ENCODE assay signal across 8 mouse cellular contexts in the genomic region with DNA sequence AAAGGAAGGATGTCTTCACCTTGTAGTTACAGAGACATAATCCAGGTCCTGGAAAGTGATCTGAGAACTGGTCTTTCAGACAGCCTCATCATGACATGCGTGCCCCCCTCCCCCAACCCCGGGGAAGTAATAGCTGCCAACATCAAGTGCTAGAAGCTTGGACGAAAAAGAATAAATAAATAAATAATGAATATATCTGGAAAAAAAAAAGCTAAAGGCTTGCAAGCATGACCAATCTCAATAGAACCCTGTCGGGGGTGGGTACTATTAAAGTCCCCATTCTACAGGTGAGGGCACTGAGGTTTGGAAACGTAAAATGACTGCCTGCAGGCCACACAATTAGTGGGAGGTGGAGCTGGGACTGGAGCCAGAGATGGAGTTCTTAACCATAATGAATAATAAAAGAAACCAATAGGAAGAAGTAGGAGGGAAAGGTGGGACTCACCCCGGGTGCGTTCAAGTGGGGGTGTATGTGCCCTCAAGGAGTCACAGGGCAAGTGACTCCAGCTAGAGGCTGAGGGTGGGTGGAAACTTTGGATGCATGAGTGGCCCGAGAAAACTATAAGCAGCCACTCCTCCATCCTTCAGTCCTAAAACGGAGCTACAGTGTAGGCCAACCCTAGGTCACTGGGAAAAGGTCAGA. TPM values are rescaled to one million over a fixed set of nuclear protein-coding genes. Genes with fewer than 3 reads are reported as not detected.
DNase-seq lines count a peak whose midpoint lies in the region; ATAC-seq and TF ChIP-seq lines count a peak whose summit lies in the region.

No protein-coding gene starts in this region.

- WGBS in forebrain, embryonic 14.5 days: 38% methylated on average over 9 of the region's 9 CpGs
- WGBS in kidney, adult 2 months: 24% methylated on average over 9 of the region's 9 CpGs

- DNase-seq in testis, postnatal 14 days (ENCODE audit: low spot score): no peak
- DNase-seq in forebrain, embryonic 14.5 days (ENCODE audit: low spot score): no peak
- DNase-seq in kidney, adult 2 months: peak; percentile 61
- peak; percentile 55 for DNase-seq in lung, postnatal 10 days
- no peak for DNase-seq in urinary bladder, postnatal 10 days (ENCODE audit: low spot score)
- DNase-seq in left cerebral cortex, adult 18-20 months (ENCODE audit: low spot score in 2 of 2): no peak
- DNase-seq in right cerebral cortex, adult 18-20 months: no peak

- H3K4me2 ChIP-seq in forebrain, embryonic 14.5 days (ENCODE audit: low read length): peak overlapping the region; percentile 70

- peak overlapping the region; percentile 83; the same call in 1 of the 2 replicates for H3K4me3 ChIP-seq in testis, adult 2 months (ENCODE audit: control insufficient read depth, low read depth, low read length)
- H3K4me3 ChIP-seq in forebrain, embryonic 14.5 days (ENCODE audit: low read depth, low read length): peak overlapping the region; percentile 70
- peak overlapping the region; percentile 90 for H3K4me3 ChIP-seq in kidney, adult 2 months (ENCODE audit: insufficient read depth, low read depth, low read length)

- no peak overlapping the region for H3K27ac ChIP-seq in testis, adult 2 months (ENCODE audit: control insufficient read depth, insufficient read depth, low read depth, low read length)
- H3K27ac ChIP-seq in forebrain, embryonic 14.5 days (ENCODE audit: low read depth, low read length): no peak overlapping the region
- peak overlapping the region; percentile 57 for H3K27ac ChIP-seq in kidney, adult 2 months (ENCODE audit: insufficient read depth, low read depth, low read length)

- ATAC-seq in forebrain, embryonic 14.5 days: no peak

- peaks cover 5% of the 10 kb centered on the region; the same call in 1 of the 2 replicates for H3K27me3 ChIP-seq in testis, adult 2 months (ENCODE audit: control insufficient read depth, insufficient read depth, low read length)
- H3K27me3 ChIP-seq in forebrain, embryonic 14.5 days (replicated peaks; ENCODE audit: control insufficient read depth, insufficient read depth, low read length): no peaks in the 10 kb centered on the region
- H3K27me3 ChIP-seq in kidney, adult 2 months (replicated peaks; ENCODE audit: control insufficient read depth, insufficient read depth, low read length): no peaks in the 10 kb centered on the region

- no peak for TF ChIP-seq POLR2A in testis, adult 2 months (IDR thresholded peaks at IDR 0.05; ENCODE audit: control insufficient read depth, low read depth, low read length)
- no peak for TF ChIP-seq POLR2A in kidney, adult 2 months (IDR thresholded peaks at IDR 0.05; ENCODE audit: low read depth, low read length)

- TF ChIP-seq CTCF in testis, adult 2 months (IDR thresholded peaks at IDR 0.05; ENCODE audit: control insufficient read depth, insufficient read depth, insufficient replicate concordance, low read depth, low read length): no peak
- no peak for TF ChIP-seq CTCF in kidney, adult 2 months (conservative IDR thresholded peaks at IDR 0.05; ENCODE audit: insufficient read depth, insufficient read length, low read depth, low read length)

- no peaks in the 10 kb centered on the region for H3K36me3 ChIP-seq in testis, adult 2 months (ENCODE audit: control insufficient read depth, insufficient read depth, low read length)
- peaks cover 3% of the 10 kb centered on the region; the same call in 1 of the 2 replicates for H3K36me3 ChIP-seq in forebrain, embryonic 14.5 days (ENCODE audit: control insufficient read depth, insufficient read depth, low read length)
- H3K36me3 ChIP-seq in kidney, adult 2 months (ENCODE audit: control insufficient read depth, insufficient read depth, low read length): no peaks in the 10 kb centered on the region

- peaks cover 11% of the 10 kb centered on the region for H3K4me1 ChIP-seq in testis, adult 2 months (ENCODE audit: control insufficient read depth, insufficient read depth, low read length)
- H3K4me1 ChIP-seq in forebrain, embryonic 14.5 days (ENCODE audit: control insufficient read depth, insufficient read depth, low read length): peaks cover 8% of the 10 kb centered on the region
- no peaks in the 10 kb centered on the region for H3K4me1 ChIP-seq in kidney, adult 2 months (ENCODE audit: control insufficient read depth, insufficient read depth, low read length)

- peak overlapping the region; percentile 78 for H3K9ac ChIP-seq in forebrain, embryonic 14.5 days (ENCODE audit: low read length)

- no peaks in the 10 kb centered on the region for H3K9me3 ChIP-seq in forebrain, embryonic 14.5 days (replicated peaks; ENCODE audit: control insufficient read depth, low read length)

RNA-seq across cellular contexts. Expression of gene Zdhhc18, which starts 18.1 kb away (rescaled TPM):
- polyA plus RNA-seq in testis, adult 2 months (2012; rRNA removed): 4.2 and 4.5 TPM in 2 replicates
- 2.0 and 2.5 TPM in 2 replicates for polyA plus RNA-seq in forebrain, embryonic 14.5 days (2014; fragmentation: Nextera tagmentation; extraction: Ambion mirVana)
- polyA plus RNA-seq in kidney, adult 2 months (2012; rRNA removed): 28.7 and 31.6 TPM in 2 replicates
- total RNA-seq in left cerebral cortex, adult 18-20 months (2021): 10 to 100 TPM; 35.5 to 39.2 TPM

RNA-seq across cellular contexts. Expression of gene Sfn, which starts 29.9 kb away (rescaled TPM):
- 0.81 and 1.1 TPM in 2 replicates for polyA plus RNA-seq in testis, adult 2 months (2012; rRNA removed)
- 0.84 and 1.1 TPM in 2 replicates for polyA plus RNA-seq in forebrain, embryonic 14.5 days (2014; fragmentation: Nextera tagmentation; extraction: Ambion mirVana)
- 7.2 and 7.6 TPM in 2 replicates for polyA plus RNA-seq in kidney, adult 2 months (2012; rRNA removed)
- 1 to 10 TPM; 1.4 to 2.6 TPM for total RNA-seq in left cerebral cortex, adult 18-20 months (2021)

RNA-seq across cellular contexts. Expression of gene Pigv, which starts 40.6 kb away (rescaled TPM):
- polyA plus RNA-seq in testis, adult 2 months (2012; rRNA removed): 8.7 and 8.9 TPM in 2 replicates
- polyA plus RNA-seq in forebrain, embryonic 14.5 days (2014; fragmentation: Nextera tagmentation; extraction: Ambion mirVana): 7.0 and 8.1 TPM in 2 replicates
- 15.8 and 16.2 TPM in 2 replicates for polyA plus RNA-seq in kidney, adult 2 months (2012; rRNA removed)
- total RNA-seq in left cerebral cortex, adult 18-20 months (2021): 1 to 10 TPM; 7.1 to 9.7 TPM

RNA-seq across cellular contexts. Expression of gene Gpn2, which starts 47.7 kb away (rescaled TPM):
- 30.9 and 37.4 TPM in 2 replicates for polyA plus RNA-seq in testis, adult 2 months (2012; rRNA removed)
- 29.3 and 30.1 TPM in 2 replicates for polyA plus RNA-seq in forebrain, embryonic 14.5 days (2014; fragmentation: Nextera tagmentation; extraction: Ambion mirVana)
- 26.7 and 31.4 TPM in 2 replicates for polyA plus RNA-seq in kidney, adult 2 months (2012; rRNA removed)
- 10 to 100 TPM in 1 of 2 experiments, 1 to 10 TPM in 1; 9.9 to 11.6 TPM for total RNA-seq in left cerebral cortex, adult 18-20 months (2021)

RNA-seq across cellular contexts. Expression of gene Gpatch3, which starts 57.3 kb away (rescaled TPM):
- polyA plus RNA-seq in testis, adult 2 months (2012; rRNA removed): 4.9 and 5.7 TPM in 2 replicates
- 6.5 and 6.6 TPM in 2 replicates for polyA plus RNA-seq in forebrain, embryonic 14.5 days (2014; fragmentation: Nextera tagmentation; extraction: Ambion mirVana)
- polyA plus RNA-seq in kidney, adult 2 months (2012; rRNA removed): 3.8 and 4.6 TPM in 2 replicates
- 1 to 10 TPM; 8.3 to 10.0 TPM for total RNA-seq in left cerebral cortex, adult 18-20 months (2021)

Comparison
In these comparisons a context has a peak if more than half of its experiments do, and no peak if none do; other contexts are left out.
1. DNase-seq: peak in kidney, adult 2 months (single experiment) and lung, postnatal 10 days (single experiment); none in testis, postnatal 14 days (single experiment), forebrain, embryonic 14.5 days (single experiment), urinary bladder, postnatal 10 days (single experiment), left cerebral cortex, adult 18-20 months (0 of 2) and right cerebral cortex, adult 18-20 months (single experiment).
2. Peak in every context shown above with its lines, with median percentiles within 50 percentile points of each other: H3K4me3 ChIP-seq.